Mouse (Mus musculus) ovary, postnatal 14 days (tissue): Measurements from ENCODE around the gene Itpk1.

Experiments used
- DNase-seq: peaks from one replicate; pipeline ENCODE4 v3.0.0; 2022; ENCODE audit warnings: low spot score

Gene Itpk1

DNA sequence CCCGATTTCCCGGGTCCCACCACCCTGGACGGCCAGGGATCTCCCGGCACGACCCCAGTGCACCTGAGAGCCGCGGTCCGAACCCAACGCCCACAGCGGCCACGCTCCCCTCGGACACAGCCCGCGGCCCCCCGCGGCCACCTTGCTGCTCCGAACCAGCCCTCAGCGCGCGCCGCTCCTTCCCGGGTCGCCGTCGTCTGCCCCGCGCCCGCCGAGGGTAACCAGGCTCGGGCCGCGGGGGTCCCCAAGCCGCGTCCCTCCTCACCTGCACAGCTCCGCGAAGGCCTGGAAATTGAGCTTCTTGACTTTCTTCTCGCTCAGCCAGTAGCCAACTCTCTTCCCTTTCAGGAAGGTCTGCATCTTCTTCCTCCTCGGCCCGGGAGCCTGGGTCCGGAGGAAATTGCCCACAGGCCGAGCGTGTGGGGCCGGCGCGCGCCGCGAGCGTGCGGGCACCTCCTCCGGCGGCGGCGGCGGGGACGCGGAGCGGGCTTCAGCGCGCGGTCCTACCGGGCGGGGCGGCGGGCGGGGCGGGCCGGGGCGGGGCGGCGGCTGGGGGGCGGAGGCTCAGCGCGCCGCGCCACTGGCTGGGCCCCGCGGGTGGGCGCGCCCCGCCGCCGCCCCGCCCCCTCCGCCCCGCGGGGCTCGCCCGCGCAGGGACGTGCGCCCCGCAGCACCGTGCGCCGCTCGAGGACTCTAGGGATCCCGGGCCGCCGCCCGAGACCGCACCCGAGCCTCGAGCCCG is at the start of gene Itpk1:
Itpk1 (minus strand) TSS at position 474 of the 742 bp plus-strand sequence.
- DNase-seq: peak; percentile 46

DNA sequence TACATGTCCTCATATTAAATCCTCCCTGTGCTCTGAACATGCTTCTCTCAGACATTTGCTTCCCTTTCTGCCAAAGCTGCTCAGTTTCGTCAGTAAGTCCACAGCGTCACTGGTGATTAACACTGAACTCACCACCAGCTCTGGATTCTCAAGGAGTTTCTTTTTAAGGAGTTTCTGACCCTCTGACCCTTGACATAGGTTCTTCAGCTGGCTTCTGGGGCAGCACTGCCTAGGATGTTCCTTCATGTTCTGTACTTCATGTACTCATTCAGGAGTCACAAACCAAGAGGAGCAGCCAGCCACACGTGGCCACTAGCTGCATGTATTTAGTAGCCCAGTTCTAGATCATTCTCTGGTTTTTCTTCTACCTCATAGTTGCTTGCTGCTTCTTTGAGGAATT is 43.5 kb upstream of the Itpk1 start:
- no peak for DNase-seq

- DNase-seq: no peak
These were observed 40.1 kb upstream of the Itpk1 start for GRCm38 (mm10) chr12:102744839-102745238.

GRCm38 (mm10) chr12:102743589-102744574 is 39.2 kb upstream of the Itpk1 start, which contains the start of the genes Moap1 and Tmem251:
Gene Moap1 (minus strand): TSS chr12:102743661.
Gene Tmem251 (plus strand): TSS chr12:102743762.
- DNase-seq: peak; percentile 80

DNA sequence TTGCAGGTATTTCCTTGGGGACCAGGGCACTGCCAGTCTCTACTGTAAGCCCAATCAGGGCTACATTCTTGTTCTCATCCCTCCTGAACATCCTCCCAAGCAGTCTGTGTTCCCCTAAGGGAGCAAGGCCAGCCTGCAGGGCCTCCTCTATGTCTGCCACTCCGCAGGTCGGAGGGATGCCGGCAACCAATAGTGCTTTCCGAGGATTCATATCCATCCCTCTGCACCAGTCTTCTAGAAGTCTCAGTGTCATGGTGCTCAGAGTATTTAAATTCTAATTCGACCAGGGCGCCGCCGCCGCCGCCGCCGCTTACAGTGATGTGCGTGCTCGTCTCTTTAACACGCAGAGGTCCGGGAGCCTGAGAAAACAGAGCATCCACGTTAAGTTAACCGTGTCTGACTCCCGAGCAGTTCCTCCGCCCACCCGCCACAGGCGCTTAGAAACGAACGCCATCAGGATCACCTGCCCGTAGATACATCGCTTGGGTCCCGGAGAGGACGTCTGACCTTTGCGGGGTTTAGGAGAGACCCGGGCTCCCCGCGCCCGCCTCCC is 38.4 kb upstream of the Itpk1 start:
- DNase-seq: no peak

- DNase-seq: no peak
These were observed 37.3 kb upstream of the Itpk1 start for GRCm38 (mm10) chr12:102742056-102742455.

GRCm38 (mm10) chr12:102740285-102740684 is 35.6 kb upstream of the Itpk1 start:
- no peak for DNase-seq

DNA sequence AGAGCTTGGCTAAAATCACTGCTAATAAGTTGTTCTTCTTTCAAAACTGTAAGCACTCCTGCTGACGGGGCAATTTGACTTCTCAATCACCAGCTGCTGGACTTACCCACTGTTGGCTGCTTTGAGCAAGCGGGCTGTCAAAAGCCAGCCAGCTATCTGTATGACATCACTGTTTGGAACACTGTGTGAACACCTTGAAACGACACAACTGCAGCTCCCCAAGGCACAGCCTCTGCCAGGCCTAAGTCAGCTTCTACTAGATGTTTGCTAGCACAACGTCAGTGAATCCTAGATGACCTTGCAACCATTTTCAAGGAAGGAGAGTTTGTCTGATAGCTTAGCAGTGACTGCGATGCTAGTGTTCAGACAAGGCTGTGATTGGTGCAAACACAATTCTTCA is 34.4 kb upstream of the Itpk1 start:
- no peak for DNase-seq

DNA sequence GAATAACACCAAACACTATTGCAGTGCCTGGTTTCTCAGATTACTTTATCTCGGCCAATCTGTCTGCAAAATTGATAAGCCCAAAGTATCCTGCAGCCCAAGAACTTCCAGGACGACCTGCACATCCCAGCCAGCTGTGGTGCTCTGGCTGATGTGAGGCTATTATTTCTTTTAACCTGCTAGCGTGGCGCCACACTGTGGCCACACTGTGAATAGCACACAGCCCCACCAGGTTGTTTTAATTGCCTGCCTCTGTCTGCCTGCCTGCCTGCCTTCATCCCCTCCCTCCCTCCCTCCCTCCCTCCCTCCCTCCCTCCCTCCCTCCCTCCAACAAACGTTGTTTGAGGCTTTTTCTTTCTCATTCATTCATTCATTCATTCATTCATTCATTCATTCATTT is 28.7 kb upstream of the Itpk1 start:
- DNase-seq: no peak

- no peak for DNase-seq
These were observed 26.3 kb upstream of the Itpk1 start for GRCm38 (mm10) chr12:102730798-102731619.

- DNase-seq: peak; percentile 44
These were observed 25.4 kb upstream of the Itpk1 start for GRCm38 (mm10) chr12:102729855-102730797.

- DNase-seq: no peak
These were observed 21.0 kb upstream of the Itpk1 start for GRCm38 (mm10) chr12:102725761-102726175.

DNA sequence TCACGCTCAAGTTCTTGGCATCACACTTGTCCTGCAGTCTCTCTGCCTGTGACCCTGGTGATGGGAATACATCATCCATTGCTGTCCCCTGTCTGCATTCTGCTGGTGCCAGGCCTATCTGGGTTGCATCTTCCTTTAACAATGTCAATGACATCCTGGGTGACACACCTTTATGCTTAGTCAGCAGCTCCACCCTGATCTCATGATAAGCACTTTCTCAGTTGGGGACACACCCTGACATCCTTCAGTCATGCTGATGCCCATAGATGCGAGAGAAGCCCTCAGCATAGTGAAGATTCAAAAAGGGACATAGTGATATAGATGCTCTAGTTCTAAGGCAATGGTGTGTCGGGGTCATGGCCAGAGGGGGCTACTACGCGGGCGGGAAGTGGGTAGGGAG is 20.4 kb upstream of the Itpk1 start:
- no peak for DNase-seq

GRCm38 (mm10) chr12:102723861-102724260 is 19.1 kb upstream of the Itpk1 start:
- no peak for DNase-seq

- no peak for DNase-seq
These were observed 18.2 kb upstream of the Itpk1 start for GRCm38 (mm10) chr12:102722966-102723365.

DNA sequence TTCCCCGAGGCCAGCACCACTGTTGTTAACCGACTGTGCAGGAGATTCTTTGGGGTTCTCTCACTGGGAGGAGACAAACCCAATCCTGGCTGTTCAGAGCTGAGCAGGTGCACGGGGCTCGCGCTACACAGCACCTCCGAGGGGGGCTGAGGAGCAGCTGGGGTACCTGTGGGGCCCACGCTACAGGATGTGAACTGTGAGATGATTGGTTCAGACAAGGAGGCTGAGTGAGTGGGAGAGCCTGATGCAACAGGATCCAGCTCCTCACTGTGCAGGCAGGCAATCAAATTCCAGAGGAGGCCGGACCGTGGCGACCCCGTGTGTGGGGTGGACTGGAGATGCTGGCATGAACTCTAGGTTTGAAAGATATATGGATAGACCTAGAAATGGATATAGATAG is 17.7 kb upstream of the Itpk1 start:
- no peak for DNase-seq

DNA sequence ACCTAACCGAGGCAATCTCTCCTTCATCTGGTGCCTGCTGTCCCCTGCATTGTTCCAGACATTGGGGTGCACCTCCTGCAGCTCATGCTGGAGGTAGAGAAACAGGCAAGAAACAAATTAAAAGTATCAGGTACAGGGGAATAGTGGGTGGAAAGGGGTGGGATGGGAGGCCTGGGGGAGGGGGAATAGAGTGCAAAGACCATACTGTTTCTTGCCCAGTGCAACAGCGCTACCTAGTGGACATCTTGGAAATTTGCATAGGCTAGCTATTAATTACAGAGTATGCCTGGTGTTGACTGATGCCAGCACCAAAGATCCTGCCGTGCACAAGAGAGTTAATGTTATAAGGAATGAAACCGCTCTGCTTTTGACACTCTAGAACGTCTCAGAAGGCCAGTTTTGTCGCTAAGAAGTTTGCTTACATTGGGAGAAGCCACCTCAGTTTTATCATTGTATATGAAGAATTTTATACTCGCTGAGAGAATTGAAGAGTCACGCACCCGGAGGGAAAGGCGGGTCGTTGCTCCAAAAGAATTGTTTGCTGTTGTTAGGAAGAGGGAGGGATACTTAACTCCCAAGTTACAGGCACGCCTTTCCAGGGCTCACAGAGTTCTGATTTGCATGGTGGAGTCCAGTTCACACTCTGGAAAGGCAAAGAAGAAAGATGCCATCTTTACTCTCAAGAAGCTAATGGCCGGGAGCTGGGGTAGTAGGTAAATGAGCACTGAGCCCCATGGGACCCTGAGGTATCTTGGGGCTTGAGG is 15.0 kb upstream of the Itpk1 start:
- DNase-seq: no peak

GRCm38 (mm10) chr12:102714654-102715395 is 10.1 kb upstream of the Itpk1 start:
- DNase-seq: no peak

DNA sequence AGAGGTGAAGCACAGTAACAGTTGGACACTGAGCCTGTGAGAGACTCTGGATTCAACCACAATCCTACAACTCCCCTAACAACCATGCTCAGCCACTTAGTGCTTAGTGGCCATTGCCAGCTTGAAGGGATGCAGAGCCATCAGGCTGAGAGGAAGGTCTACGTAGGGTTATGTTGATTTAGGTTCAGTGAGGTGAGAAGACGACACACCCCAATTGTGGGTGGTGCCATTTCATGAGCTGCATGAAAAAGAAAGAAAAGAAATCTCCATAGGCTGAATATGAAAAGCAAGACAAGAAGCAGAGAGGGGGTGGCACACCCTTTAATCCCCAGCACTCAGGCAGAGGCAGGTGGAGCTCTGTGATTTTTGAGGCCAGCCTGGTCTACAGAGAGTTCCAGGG is 9.4 kb upstream of the Itpk1 start:
- DNase-seq: no peak
